Mouse (Mus musculus): Measurements from ENCODE around the gene Musk. TPM values are rescaled to one million over a fixed set of nuclear protein-coding genes. Genes with fewer than 3 reads are reported as not detected.

Musk gene
- polyA plus RNA-seq, 1 experiment from 2014 or later, result 0.62 TPM

- Histone ChIP-seq H3K4me2 (ENCODE audit: low read length) (no peak overlapping the region), H3K9ac (ENCODE audit: low read depth, low read length) (no peak overlapping the region)
- 81% methylated on average over 4 of the region's 4 CpGs for WGBS
Measured at GRCm38 (mm10) chr4:58330016-58330415, 44.3 kb downstream of the Musk start.

DNA sequence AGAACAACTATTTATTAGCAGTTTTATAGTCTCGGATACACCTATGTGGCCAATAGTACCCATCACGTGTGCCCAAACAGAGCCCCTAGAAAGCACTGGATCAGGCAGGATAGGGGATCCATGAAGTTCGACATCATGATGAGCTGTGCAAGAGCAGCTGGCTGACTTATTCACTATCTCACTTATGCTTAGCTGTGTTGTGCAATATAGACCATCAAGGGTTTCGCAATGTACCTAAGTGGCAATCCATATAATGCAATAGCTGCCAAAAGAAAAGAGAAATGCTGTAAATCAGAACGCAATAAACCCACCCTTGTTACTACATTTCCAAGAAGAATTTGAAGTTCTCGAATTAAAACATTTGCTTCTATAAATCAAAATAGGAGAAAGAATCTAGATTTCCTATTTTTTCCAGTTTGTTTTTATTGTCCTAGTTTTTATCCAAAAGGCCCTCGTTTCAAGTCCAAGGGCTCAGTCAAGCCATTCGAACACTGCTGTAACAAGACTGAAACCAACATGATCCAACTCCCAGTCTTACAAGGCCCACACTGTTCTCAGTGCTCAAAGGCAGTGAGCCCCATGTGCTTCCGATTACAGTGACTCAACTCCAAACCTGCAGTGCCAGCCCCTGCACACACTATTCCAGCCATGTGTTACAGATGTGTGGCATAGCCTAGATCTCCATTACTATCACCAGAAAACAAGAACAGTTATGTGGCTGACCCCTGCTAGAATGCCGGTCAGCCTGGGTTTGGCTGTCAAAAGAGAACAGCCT lies 45.3 kb downstream of the Musk start:
- Histone ChIP-seq H3K9ac (ENCODE audit: low read depth, low read length) (no peak overlapping the region), H3K36me3 (ENCODE audit: insufficient read depth, low read length) (no peaks in the 10 kb centered on the region), H3K27ac (no peak overlapping the region), H3K4me3 (replicated peaks; ENCODE audit: low read depth, low read length) (no peak overlapping the region), H3K27me3 (ENCODE audit: insufficient read depth, low read length) (no peaks in the 10 kb centered on the region), H3K4me2 (ENCODE audit: low read length) (no peak overlapping the region), H3K9me3 (replicated peaks; ENCODE audit: low read length) (no peaks in the 10 kb centered on the region), H3K4me1 (replicated peaks; ENCODE audit: insufficient read depth, low read length) (no peaks in the 10 kb centered on the region)
- ATAC-seq (replicated peaks; ENCODE audit: low FRiP score, low read depth) (no peak), DNase-seq (ENCODE audit: low spot score) (peak; percentile 60)
- WGBS, result 78% methylated on average over 10 of the region's 10 CpGs
- TF ChIP-seq CTCF (IDR thresholded peaks at IDR 0.05; ENCODE audit: low read depth), result no peak

More at GRCm38 (mm10) chr4:58330016-58330415, 44.3 kb downstream of the Musk start:
- no peak for DNase-seq (ENCODE audit: low spot score)
- TF ChIP-seq CTCF (IDR thresholded peaks at IDR 0.05; ENCODE audit: low read depth), result no peak
- Histone ChIP-seq H3K27me3 (ENCODE audit: insufficient read depth, low read length) (no peaks in the 10 kb centered on the region), H3K36me3 (ENCODE audit: insufficient read depth, low read length) (no peaks in the 10 kb centered on the region), H3K4me1 (replicated peaks; ENCODE audit: insufficient read depth, low read length) (no peaks in the 10 kb centered on the region), H3K27ac (no peak overlapping the region), H3K4me3 (replicated peaks; ENCODE audit: low read depth, low read length) (no peak overlapping the region), H3K9me3 (replicated peaks; ENCODE audit: low read length) (no peaks in the 10 kb centered on the region)
- no peak for ATAC-seq (replicated peaks; ENCODE audit: low FRiP score, low read depth)

DNA sequence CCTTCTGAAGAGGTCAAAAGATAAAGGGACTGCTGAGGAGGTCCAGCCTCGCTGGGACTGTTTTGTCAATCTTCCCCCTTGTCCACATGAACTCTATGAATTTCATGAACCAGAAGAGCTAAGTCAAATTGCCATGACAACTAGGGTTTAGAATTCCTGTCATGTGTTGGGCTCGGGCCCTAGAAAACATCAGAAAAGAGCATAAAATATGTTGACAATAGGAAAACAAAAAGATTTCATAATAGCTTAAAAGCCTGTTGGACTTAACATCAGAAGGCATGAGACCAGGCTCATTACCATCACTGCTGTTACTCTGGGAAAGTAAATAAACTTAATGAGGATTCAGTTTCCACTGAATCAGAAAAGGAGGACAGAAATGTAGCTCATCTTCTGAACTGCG lies 46.6 kb downstream of the Musk start:
- peak; percentile 91 for DNase-seq (ENCODE audit: low spot score)
- Histone ChIP-seq H3K27me3 (ENCODE audit: insufficient read depth, low read length) (no peaks in the 10 kb centered on the region), H3K4me2 (ENCODE audit: low read length) (no peak overlapping the region), H3K36me3 (ENCODE audit: insufficient read depth, low read length) (no peaks in the 10 kb centered on the region), H3K4me1 (replicated peaks; ENCODE audit: insufficient read depth, low read length) (no peaks in the 10 kb centered on the region), H3K9ac (ENCODE audit: low read depth, low read length) (no peak overlapping the region), H3K4me3 (replicated peaks; ENCODE audit: low read depth, low read length) (no peak overlapping the region), H3K27ac (no peak overlapping the region), H3K9me3 (replicated peaks; ENCODE audit: low read length) (no peaks in the 10 kb centered on the region)
- no peak for ATAC-seq (replicated peaks; ENCODE audit: low FRiP score, low read depth)
- WGBS, result 18% methylated on average over 3 of the region's 3 CpGs
- no peak for TF ChIP-seq CTCF (IDR thresholded peaks at IDR 0.05; ENCODE audit: low read depth)

GRCm38 (mm10) chr4:58336227-58336626 lies 50.5 kb downstream of the Musk start:
- DNase-seq (ENCODE audit: low spot score) (no peak), ATAC-seq (replicated peaks; ENCODE audit: low FRiP score, low read depth) (no peak)
- Histone ChIP-seq H3K4me1 (replicated peaks; ENCODE audit: insufficient read depth, low read length) (no peaks in the 10 kb centered on the region), H3K27ac (no peak overlapping the region), H3K9ac (ENCODE audit: low read depth, low read length) (no peak overlapping the region), H3K4me3 (replicated peaks; ENCODE audit: low read depth, low read length) (no peak overlapping the region), H3K9me3 (replicated peaks; ENCODE audit: low read length) (no peaks in the 10 kb centered on the region), H3K4me2 (ENCODE audit: low read length) (no peak overlapping the region), H3K36me3 (ENCODE audit: insufficient read depth, low read length) (no peaks in the 10 kb centered on the region), H3K27me3 (ENCODE audit: insufficient read depth, low read length) (no peaks in the 10 kb centered on the region)
- WGBS, result 78% methylated on average over 2 of the region's 2 CpGs
- TF ChIP-seq CTCF (IDR thresholded peaks at IDR 0.05; ENCODE audit: low read depth), result no peak

GRCm38 (mm10) chr4:58339226-58339625 lies 53.5 kb downstream of the Musk start:
- no peak for TF ChIP-seq CTCF (IDR thresholded peaks at IDR 0.05; ENCODE audit: low read depth)
- Histone ChIP-seq H3K9ac (ENCODE audit: low read depth, low read length) (no peak overlapping the region), H3K9me3 (replicated peaks; ENCODE audit: low read length) (no peaks in the 10 kb centered on the region), H3K36me3 (ENCODE audit: insufficient read depth, low read length) (no peaks in the 10 kb centered on the region), H3K27me3 (ENCODE audit: insufficient read depth, low read length) (no peaks in the 10 kb centered on the region), H3K4me2 (ENCODE audit: low read length) (no peak overlapping the region), H3K4me3 (replicated peaks; ENCODE audit: low read depth, low read length) (no peak overlapping the region), H3K27ac (no peak overlapping the region), H3K4me1 (replicated peaks; ENCODE audit: insufficient read depth, low read length) (no peaks in the 10 kb centered on the region)
- WGBS, result 43% methylated on average over 3 of the region's 3 CpGs
- ATAC-seq (replicated peaks; ENCODE audit: low FRiP score, low read depth) (no peak), DNase-seq (ENCODE audit: low spot score) (no peak)

GRCm38 (mm10) chr4:58350206-58350605 lies 64.4 kb downstream of the Musk start:
- H3K27ac ChIP-seq, result no peak overlapping the region
- DNase-seq (ENCODE audit: low spot score), result no peak
- H3K36me3 ChIP-seq (ENCODE audit: insufficient read depth, low read length), result no peaks in the 10 kb centered on the region
- WGBS, result 76% methylated on average over 7 of the region's 7 CpGs
- no peaks in the 10 kb centered on the region for H3K9me3 ChIP-seq (replicated peaks; ENCODE audit: low read length)
- H3K9ac ChIP-seq (ENCODE audit: low read depth, low read length), result no peak overlapping the region
- no peak overlapping the region for H3K4me2 ChIP-seq (ENCODE audit: low read length)
- no peak for ATAC-seq (replicated peaks; ENCODE audit: low FRiP score, low read depth)
- H3K27me3 ChIP-seq (ENCODE audit: insufficient read depth, low read length), result no peaks in the 10 kb centered on the region
- H3K4me1 ChIP-seq (replicated peaks; ENCODE audit: insufficient read depth, low read length), result no peaks in the 10 kb centered on the region
- H3K4me3 ChIP-seq (replicated peaks; ENCODE audit: low read depth, low read length), result no peak overlapping the region
- TF ChIP-seq CTCF (IDR thresholded peaks at IDR 0.05; ENCODE audit: low read depth), result no peak

All from kidney, postnatal 0 days (tissue).